48 mouse cellular contexts compared by ENCODE assay signal in genomic region chr4:43489611-43490010, GRCm38 (mm10). TPM values are rescaled to one million over a fixed set of nuclear protein-coding genes. Genes with fewer than 3 reads are reported as not detected.
"Had no signal": no experiment of that assay in that cellular context is flagged by ENCODE, and none has a peak within 500 bp of the region (broad histone marks: within the 10 kb centered on the region; RNA-seq: fewer than 3 reads in every experiment).

No protein-coding gene starts in this region.

- H3K27ac ChIP-seq: heart, embryonic 10.5 days; heart, embryonic 13.5 days; heart, embryonic 15.5 days; hindbrain, embryonic 10.5 days; hindbrain, embryonic 12.5 days; hindbrain, embryonic 13.5 days; hindbrain, embryonic 14.5 days; hindbrain, embryonic 15.5 days; hindbrain, postnatal 0 days; intestine, embryonic 15.5 days; kidney, embryonic 15.5 days; kidney, postnatal 0 days; layer of hippocampus, adult 2 months; left cerebral cortex, adult 2 months had no signal

- H3K36me3 ChIP-seq: heart, embryonic 10.5 days; heart, embryonic 12.5 days; heart, embryonic 13.5 days; heart, embryonic 15.5 days; hindbrain, embryonic 10.5 days; hindbrain, embryonic 12.5 days; hindbrain, embryonic 13.5 days; hindbrain, embryonic 15.5 days; intestine, embryonic 15.5 days; kidney, embryonic 15.5 days had no signal

- H3K4me2 ChIP-seq: heart, embryonic 11.5 days; heart, embryonic 12.5 days; heart, embryonic 13.5 days; heart, embryonic 15.5 days; hindbrain, embryonic 12.5 days; hindbrain, embryonic 13.5 days; hindbrain, embryonic 14.5 days; hindbrain, embryonic 15.5 days; intestine, embryonic 15.5 days; kidney, embryonic 15.5 days had no signal

- H3K9ac ChIP-seq: heart, embryonic 12.5 days; heart, embryonic 13.5 days; heart, embryonic 15.5 days; hindbrain, embryonic 12.5 days; hindbrain, embryonic 13.5 days; hindbrain, embryonic 14.5 days; hindbrain, embryonic 15.5 days; intestine, embryonic 15.5 days; kidney, embryonic 15.5 days had no signal

- H3K9me3 ChIP-seq: heart, embryonic 10.5 days; heart, embryonic 12.5 days; heart, embryonic 13.5 days; heart, embryonic 15.5 days; hindbrain, embryonic 13.5 days; hindbrain, embryonic 15.5 days; intestine, embryonic 15.5 days; kidney, embryonic 15.5 days had no signal

- DNase-seq: heart, postnatal 10 days; heart, postnatal 14 days; heart, postnatal 4 days; kidney, adult 11 months; kidney, adult 18-20 months; kidney, adult 2 months; kidney, adult 8-10 months; kidney, adult 9 months; kidney, postnatal 10 days; kidney, postnatal 14 days; kidney, postnatal 36 days; kidney, postnatal 4 days; layer of hippocampus, adult 9-11 months; layer of hippocampus, postnatal 36 days had no signal

- H3K4me3 ChIP-seq: heart, embryonic 10.5 days; heart, embryonic 12.5 days; heart, embryonic 13.5 days; heart, embryonic 15.5 days; hindbrain, embryonic 10.5 days; hindbrain, embryonic 12.5 days; hindbrain, embryonic 13.5 days; hindbrain, embryonic 15.5 days; intestine, embryonic 15.5 days; kidney, embryonic 15.5 days; layer of hippocampus, adult 2 months; left cerebral cortex, adult 2 months had no signal

- ATAC-seq: hindbrain, embryonic 16.5 days; hindbrain, postnatal 0 days; inflammation-experienced regulatory T-cells, adult 6 months; intestine, embryonic 15.5 days; intestine, embryonic 16.5 days; intestine, postnatal 0 days had no signal

- H3K4me1 ChIP-seq: intestine, embryonic 15.5 days had no signal

- H3K27me3 ChIP-seq: heart, embryonic 12.5 days; heart, embryonic 13.5 days; heart, embryonic 15.5 days; hindbrain, embryonic 12.5 days; hindbrain, embryonic 13.5 days; hindbrain, embryonic 15.5 days; intestine, embryonic 15.5 days; kidney, embryonic 15.5 days had no signal

RNA-seq across cellular contexts. Expression of gene Sit1, which starts 6.1 kb away (rescaled TPM):
- total RNA-seq: heart, postnatal 25 days; heart, postnatal 4 days; hematopoietic stem cell, adult 5-6 weeks; hindbrain, postnatal 0 days; layer of hippocampus, adult 18-20 months; layer of hippocampus, adult 2 months; layer of hippocampus, adult 8-10 months; layer of hippocampus, postnatal 10 days; layer of hippocampus, postnatal 14 days; layer of hippocampus, postnatal 25 days; layer of hippocampus, postnatal 36 days; left cerebral cortex, adult 18-20 months; left cerebral cortex, adult 2 months had no signal
- polyA plus RNA-seq: heart, embryonic 10.5 days; heart, embryonic 11.5 days; heart, embryonic 12.5 days; heart, embryonic 13.5 days; heart, embryonic 14.5 days; heart, postnatal 0 days; hindbrain, embryonic 10.5 days; hindbrain, embryonic 11.5 days; hindbrain, embryonic 12.5 days; hindbrain, embryonic 13.5 days; hindbrain, embryonic 14.5 days; hindbrain, embryonic 15.5 days; hindbrain, embryonic 16.5 days; hindbrain, postnatal 0 days; intestine, embryonic 14.5 days; intestine, embryonic 15.5 days; intestine, embryonic 16.5 days; intestine, postnatal 0 days; kidney, embryonic 14.5 days; kidney, embryonic 15.5 days; kidney, embryonic 16.5 days; kidney, postnatal 0 days had no signal

RNA-seq across cellular contexts. Expression of gene Arhgef39, which starts 9.9 kb away (rescaled TPM):
- total RNA-seq: layer of hippocampus, adult 18-20 months had no signal

RNA-seq across cellular contexts. Expression of gene Car9, which starts 17.2 kb away (rescaled TPM):
- total RNA-seq: layer of hippocampus, adult 18-20 months; layer of hippocampus, adult 2 months; layer of hippocampus, postnatal 14 days; left cerebral cortex, adult 2 months had no signal

RNA-seq across cellular contexts. Expression of gene Tpm2, which starts 34.0 kb away (rescaled TPM):
- polyA plus RNA-seq: inflammation-experienced regulatory T-cells, adult 6 months had no signal
